Mouse (Mus musculus): ENCODE results near the gene Olfr191. TPM values are rescaled to one million over a fixed set of nuclear protein-coding genes. Genes with fewer than 3 reads are reported as not detected.
A peak's percentile ranks its signal among the peaks of the same experiment; 100 is the strongest.
"Not testable (repeated sequence)": the region's sequence is repeated elsewhere in the genome, so short reads cannot be mapped to it uniquely, and the experiment has no call there.

Gene Olfr191
- polyA plus RNA-seq, 1 experiment from 2014 or later = not detected

GRCm38 (mm10) chr16:59062411-59062810 lies 27.2 kb downstream of the Olfr191 start:
- not testable (repeated sequence) for H3K27ac ChIP-seq (ENCODE audit: low read length); H3K4me3 ChIP-seq (replicated peaks; ENCODE audit: low read length); ATAC-seq (ENCODE audit: insufficient read depth, low FRiP score); H3K4me2 ChIP-seq (ENCODE audit: low read depth, low read length); H3K36me3 ChIP-seq (ENCODE audit: control insufficient read depth, insufficient read depth, low read length); H3K4me1 ChIP-seq (ENCODE audit: control insufficient read depth, insufficient read depth, low read length); H3K9me3 ChIP-seq (replicated peaks; ENCODE audit: control insufficient read depth, low read length); H3K9ac ChIP-seq (ENCODE audit: low read length); H3K27me3 ChIP-seq (ENCODE audit: control insufficient read depth, insufficient read depth, low read length)
- 56% methylated on average over 3 of the region's 3 CpGs for WGBS

DNA sequence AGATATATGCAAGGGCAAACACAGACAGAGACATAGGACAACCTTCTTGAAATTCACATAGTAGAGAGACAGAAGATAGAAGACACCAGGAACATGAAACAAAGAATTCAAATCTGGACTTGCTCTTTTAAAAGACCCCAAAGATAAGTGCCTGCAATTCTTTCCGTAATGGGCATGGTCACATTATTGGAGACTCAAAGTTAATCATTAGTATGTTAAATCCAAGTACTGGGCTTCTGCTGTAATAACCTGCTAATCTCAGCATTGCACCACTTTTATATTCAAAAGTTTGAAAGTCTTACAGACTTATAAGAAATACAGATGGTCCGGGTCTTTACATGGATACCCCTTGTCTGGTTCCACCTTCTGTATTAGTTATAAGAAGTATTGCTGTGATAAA lies 40.3 kb downstream of the Olfr191 start:
- not testable (repeated sequence) for H3K4me1 ChIP-seq (ENCODE audit: control insufficient read depth, insufficient read depth, low read length); ATAC-seq (ENCODE audit: insufficient read depth, low FRiP score)
- 89% methylated on average over 2 of the region's 2 CpGs for WGBS

GRCm38 (mm10) chr16:59048860-59049259 lies 40.8 kb downstream of the Olfr191 start:
- no peak overlapping the region for H3K4me2 ChIP-seq (ENCODE audit: low read depth, low read length)
- WGBS = 67% methylated on average over 1 of the region's 1 CpGs
- no peaks in the 10 kb centered on the region for H3K4me1 ChIP-seq (ENCODE audit: control insufficient read depth, insufficient read depth, low read length)
- H3K36me3 ChIP-seq (ENCODE audit: control insufficient read depth, insufficient read depth, low read length) = no peaks in the 10 kb centered on the region
- ATAC-seq (ENCODE audit: insufficient read depth, low FRiP score) = no peak
- no peak overlapping the region for H3K4me3 ChIP-seq (replicated peaks; ENCODE audit: low read length)
- H3K9me3 ChIP-seq (replicated peaks; ENCODE audit: control insufficient read depth, low read length) = no peaks in the 10 kb centered on the region
- H3K27ac ChIP-seq (ENCODE audit: low read length) = no peak overlapping the region
- H3K9ac ChIP-seq (ENCODE audit: low read length) = no peak overlapping the region
- no peaks in the 10 kb centered on the region for H3K27me3 ChIP-seq (ENCODE audit: control insufficient read depth, insufficient read depth, low read length)

More for the DNA sequence above, 40.3 kb downstream of the Olfr191 start:
- H3K4me3 ChIP-seq (replicated peaks; ENCODE audit: low read length); H3K9ac ChIP-seq (ENCODE audit: low read length); H3K36me3 ChIP-seq (ENCODE audit: control insufficient read depth, insufficient read depth, low read length); H3K27ac ChIP-seq (ENCODE audit: low read length); H3K27me3 ChIP-seq (ENCODE audit: control insufficient read depth, insufficient read depth, low read length); H3K4me2 ChIP-seq (ENCODE audit: low read depth, low read length); H3K9me3 ChIP-seq (replicated peaks; ENCODE audit: control insufficient read depth, low read length): not testable (repeated sequence)

- Histone ChIP-seq H3K4me1 (ENCODE audit: control insufficient read depth, insufficient read depth, low read length) (no peaks in the 10 kb centered on the region), H3K9me3 (replicated peaks; ENCODE audit: control insufficient read depth, low read length) (no peaks in the 10 kb centered on the region), H3K36me3 (ENCODE audit: control insufficient read depth, insufficient read depth, low read length) (no peaks in the 10 kb centered on the region), H3K27me3 (ENCODE audit: control insufficient read depth, insufficient read depth, low read length) (no peaks in the 10 kb centered on the region), H3K9ac (ENCODE audit: low read length) (no peak overlapping the region), H3K4me2 (ENCODE audit: low read depth, low read length) (no peak overlapping the region), H3K4me3 (replicated peaks; ENCODE audit: low read length) (no peak overlapping the region), H3K27ac (ENCODE audit: low read length) (no peak overlapping the region)
- 58% methylated on average over 4 of the region's 4 CpGs for WGBS
- no peak for ATAC-seq (ENCODE audit: insufficient read depth, low FRiP score)
Measured at GRCm38 (mm10) chr16:59047579-59047978, 42.0 kb downstream of the Olfr191 start.

DNA sequence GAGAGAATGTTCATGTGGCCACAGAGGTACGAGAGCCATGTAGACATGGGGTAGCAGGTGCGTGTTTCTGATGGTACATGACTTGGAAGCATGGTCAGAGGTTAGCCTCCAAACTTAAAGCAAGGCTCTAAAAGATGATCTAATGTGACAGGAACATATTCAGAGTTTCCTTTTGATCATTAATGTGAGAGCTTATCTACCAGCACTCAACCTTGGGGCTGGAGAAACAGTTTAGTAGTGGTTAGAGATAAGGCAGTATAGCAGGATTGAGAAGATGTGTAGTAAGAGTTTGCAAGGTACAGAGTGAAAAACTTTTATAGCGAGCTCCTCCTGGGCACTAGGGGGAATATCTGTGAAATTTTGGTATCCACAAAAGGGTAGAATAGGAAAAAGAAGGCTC lies 43.8 kb downstream of the Olfr191 start:
- Histone ChIP-seq H3K9me3 (replicated peaks; ENCODE audit: control insufficient read depth, low read length) (no peaks in the 10 kb centered on the region), H3K9ac (ENCODE audit: low read length) (no peak overlapping the region), H3K4me1 (ENCODE audit: control insufficient read depth, insufficient read depth, low read length) (no peaks in the 10 kb centered on the region), H3K27ac (ENCODE audit: low read length) (no peak overlapping the region), H3K4me2 (ENCODE audit: low read depth, low read length) (no peak overlapping the region), H3K4me3 (replicated peaks; ENCODE audit: low read length) (no peak overlapping the region), H3K36me3 (ENCODE audit: control insufficient read depth, insufficient read depth, low read length) (no peaks in the 10 kb centered on the region), H3K27me3 (ENCODE audit: control insufficient read depth, insufficient read depth, low read length) (no peaks in the 10 kb centered on the region)
- ATAC-seq (ENCODE audit: insufficient read depth, low FRiP score) = no peak
- WGBS = 83% methylated on average over 3 of the region's 3 CpGs

GRCm38 (mm10) chr16:59039710-59040109 lies 49.9 kb downstream of the Olfr191 start, which contains the start of gene Olfr187:
Gene Olfr187 (minus strand): TSS chr16:59039767.
- whole genome bisulfite sequencing = 55% methylated on average over 7 of the region's 7 CpGs
- Histone ChIP-seq H3K4me3 (replicated peaks; ENCODE audit: low read length) (peak within 1 kb of the TSS; percentile 12), H3K4me1 (ENCODE audit: control insufficient read depth, insufficient read depth, low read length) (no peaks in the 10 kb centered on the region), H3K27ac (ENCODE audit: low read length) (peak within 1 kb of the TSS; percentile 27; the same call in 1 of the 2 replicates), H3K27me3 (ENCODE audit: control insufficient read depth, insufficient read depth, low read length) (no peaks in the 10 kb centered on the region), H3K9me3 (replicated peaks; ENCODE audit: control insufficient read depth, low read length) (no peaks in the 10 kb centered on the region), H3K36me3 (ENCODE audit: control insufficient read depth, insufficient read depth, low read length) (no peaks in the 10 kb centered on the region), H3K9ac (ENCODE audit: low read length) (no peak within 1 kb of the TSS), H3K4me2 (ENCODE audit: low read depth, low read length) (peak within 1 kb of the TSS; percentile 39)
- peak; percentile 71 for ATAC-seq (ENCODE audit: insufficient read depth, low FRiP score)

Other genes with a start within 250 kb of the Olfr191 start
- gene Olfr177, start 215.1 kb downstream of the Olfr191 start, polyA plus RNA-seq (2015; fragmentation: Nextera tagmentation; extraction: Ambion mirVana) = not detected in 2 replicates
- gene Olfr178, start 197.8 kb downstream of the Olfr191 start, polyA plus RNA-seq (2015; fragmentation: Nextera tagmentation; extraction: Ambion mirVana) = not detected in 2 replicates
- not detected in 2 replicates for gene Olfr181, start 161.1 kb downstream of the Olfr191 start, polyA plus RNA-seq (2015; fragmentation: Nextera tagmentation; extraction: Ambion mirVana)
- gene Olfr180, start 160.4 kb downstream of the Olfr191 start, polyA plus RNA-seq (2015; fragmentation: Nextera tagmentation; extraction: Ambion mirVana) = not detected in 2 replicates
- not detected in 2 replicates for gene Olfr183, start 94.5 kb downstream of the Olfr191 start, polyA plus RNA-seq (2015; fragmentation: Nextera tagmentation; extraction: Ambion mirVana)
- gene Olfr186, start 59.5 kb downstream of the Olfr191 start, polyA plus RNA-seq (2015; fragmentation: Nextera tagmentation; extraction: Ambion mirVana) = 0.21 TPM in 1 of 2 replicates, not detected in the other
- gene Olfr187, start 50.1 kb downstream of the Olfr191 start, polyA plus RNA-seq (2015; fragmentation: Nextera tagmentation; extraction: Ambion mirVana) = 0.24 TPM in 1 of 2 replicates, not detected in the other
- not detected in 2 replicates for gene Olfr190, start 11.8 kb downstream of the Olfr191 start, polyA plus RNA-seq (2015; fragmentation: Nextera tagmentation; extraction: Ambion mirVana)
- not detected in 2 replicates for gene Olfr193, start 22.1 kb upstream of the Olfr191 start, polyA plus RNA-seq (2015; fragmentation: Nextera tagmentation; extraction: Ambion mirVana)
- gene Olfr194, start 31.2 kb upstream of the Olfr191 start, polyA plus RNA-seq (2015; fragmentation: Nextera tagmentation; extraction: Ambion mirVana) = not detected in 2 replicates
- not detected in 2 replicates for gene Olfr195, start 57.2 kb upstream of the Olfr191 start, polyA plus RNA-seq (2015; fragmentation: Nextera tagmentation; extraction: Ambion mirVana)
- gene Olfr196, start 80.6 kb upstream of the Olfr191 start, polyA plus RNA-seq (2015; fragmentation: Nextera tagmentation; extraction: Ambion mirVana) = not detected in 2 replicates
- not detected in 2 replicates for gene Olfr198, start 113.7 kb upstream of the Olfr191 start, polyA plus RNA-seq (2015; fragmentation: Nextera tagmentation; extraction: Ambion mirVana)
- gene Olfr199, start 129.9 kb upstream of the Olfr191 start, polyA plus RNA-seq (2015; fragmentation: Nextera tagmentation; extraction: Ambion mirVana) = not detected in 2 replicates
- gene Olfr201, start 182.8 kb upstream of the Olfr191 start, polyA plus RNA-seq (2015; fragmentation: Nextera tagmentation; extraction: Ambion mirVana) = not detected in 2 replicates
- not detected in 2 replicates for gene Olfr202, start 197.0 kb upstream of the Olfr191 start, polyA plus RNA-seq (2015; fragmentation: Nextera tagmentation; extraction: Ambion mirVana)
- not detected in 2 replicates for gene Olfr203, start 209.1 kb upstream of the Olfr191 start, polyA plus RNA-seq (2015; fragmentation: Nextera tagmentation; extraction: Ambion mirVana)
- not detected in 2 replicates for gene Olfr204, start 228.4 kb upstream of the Olfr191 start, polyA plus RNA-seq (2015; fragmentation: Nextera tagmentation; extraction: Ambion mirVana)
- not detected in 2 replicates for gene Olfr205, start 241.3 kb upstream of the Olfr191 start, polyA plus RNA-seq (2015; fragmentation: Nextera tagmentation; extraction: Ambion mirVana)

Data from stomach, embryonic 16.5 days (tissue).